Mouse (Mus musculus) heart, adult 10 weeks (tissue): ENCODE results near the gene Dcn. TPM values are rescaled to one million over a fixed set of nuclear protein-coding genes. Genes with fewer than 3 reads are reported as not detected.

ENCODE experiments used
- polyA plus RNA-seq: library from polyadenylated mRNA; stranded (reverse); fragments of 350-450 nt; fragmentation: Illumina TruSeq; extraction: RNeasy Lipid Tissue Mini Kit (QIAGEN cat#74804); gene quantifications from one replicate; pipeline ENCODE4 v1.2.3, GENCODE M21; 2014; ENCODE audit warnings: low read depth, low replicate concordance

Gene Dcn
- 815 TPM for polyA plus RNA-seq

GRCm38 (mm10) chr10:97479004-97479766 is at the start of gene Dcn:
Gene Dcn, plus strand, starts transcription at chr10:97479609.

GRCm38 (mm10) chr10:97564957-97565856 is 85.8 kb downstream of the Dcn start, which contains the start of gene Lum:
Gene Lum, plus strand, starts transcription at chr10:97565128.

Other genes starting within 250 kb of the Dcn start
- gene Lum, start 85.5 kb downstream of the Dcn start, polyA plus RNA-seq: 97.2 TPM
- not detected for gene Kera, start 127.3 kb downstream of the Dcn start, polyA plus RNA-seq
- gene Epyc, start 164.5 kb downstream of the Dcn start, polyA plus RNA-seq: 1.9 TPM
- not detected for gene Ccer1, start 213.4 kb downstream of the Dcn start, polyA plus RNA-seq
- not detected for gene C030005K15Rik, start 247.1 kb downstream of the Dcn start, polyA plus RNA-seq